Mouse (Mus musculus) intestine, postnatal 0 days (tissue): ENCODE data around the gene Nfe2l2. TPM values are rescaled to one million over a fixed set of nuclear protein-coding genes. Genes with fewer than 3 reads are reported as not detected.
A peak's percentile ranks its signal among the peaks of the same experiment; 100 is the strongest.
"Not testable (repeated sequence)": the region's sequence is repeated elsewhere in the genome, so short reads cannot be mapped to it uniquely, and the experiment has no call there.

Source experiments
- ATAC-seq: fragments of 200-750 bp; cut with Nextera tagmentation; 2 replicates; pipeline ENCODE4 v1.8.0; 2017; ENCODE audit warnings: mild to moderate bottlenecking, moderate TSS enrichment, moderate library complexity
- H3K27ac ChIP-seq: fragments of 300-500 bp; sonication (generic); 2 replicates; pipeline ENCODE4 v1.5.1; 2014; ENCODE audit warnings: mild to moderate bottlenecking, low read depth, low read length, moderate library complexity
- H3K27me3 ChIP-seq: fragments of 300-500 bp; sonication (generic); replicated peaks from 2 replicates; pipeline ENCODE4 v1.6.1; 2014; ENCODE audit warnings: low read length, mixed read lengths; ENCODE audit not compliant: control insufficient read depth, insufficient read depth
- H3K36me3 ChIP-seq: fragments of 300-500 bp; sonication (generic); 2 replicates; pipeline ENCODE4 v1.6.1; 2014; ENCODE audit warnings: mild to moderate bottlenecking, moderate library complexity; ENCODE audit not compliant: control insufficient read depth, insufficient read depth
- H3K4me1 ChIP-seq: fragments of 300-500 bp; sonication (generic); replicated peaks from 2 replicates; pipeline ENCODE4 v1.6.1; 2014; ENCODE audit warnings: antibody characterized with exemption, low read length, mixed read lengths; ENCODE audit not compliant: control insufficient read depth, insufficient read depth
- H3K4me2 ChIP-seq: fragments of 300-500 bp; sonication (generic); replicated peaks from 2 replicates; pipeline ENCODE4 v1.6.1; 2014; ENCODE audit warnings: low read depth, mild to moderate bottlenecking, moderate library complexity
- H3K4me3 ChIP-seq: fragments of 300-500 bp; sonication (generic); 2 replicates; pipeline ENCODE4 v1.5.1; 2014; ENCODE audit warnings: low read depth, low read length
- H3K9ac ChIP-seq: fragments of 300-500 bp; sonication (generic); 2 replicates; pipeline ENCODE4 v1.6.1; 2014; ENCODE audit warnings: mild to moderate bottlenecking, low read depth, low read length
- H3K9me3 ChIP-seq: fragments of 300-500 bp; sonication (generic); 2 replicates; pipeline ENCODE4 v1.6.1; 2016; ENCODE audit warnings: mixed run types; ENCODE audit not compliant: control insufficient read depth
- CTCF ChIP-seq: sonication (generic); IDR thresholded peaks from 2 replicates; pipeline ENCODE4 v1.5.1; 2016; ENCODE audit warnings: low read depth, mild to moderate bottlenecking, control low read depth, antibody characterized with exemption, moderate library complexity
- WGBS: fragments of 180-500 bp; shearing (Covaris S2); extraction: QIAGEN DNeasy Blood & Tissue Kit; methylation state at CpG from one replicate; pipeline ENCODE4 v1.1.7; 2014; 5-methylcytosine and 5-hydroxymethylcytosine counted together
- polyA plus RNA-seq: library from polyadenylated mRNA; unstranded; fragments of >200 nt; fragmentation: Nextera tagmentation; extraction: Ambion mirVana; gene quantifications from 2 replicates; pipeline ENCODE4 v1.2.1, GENCODE M21; 2015

The Nfe2l2 gene
- polyA plus RNA-seq, 1 experiment from 2014 or later: 93.6 TPM

DNA sequence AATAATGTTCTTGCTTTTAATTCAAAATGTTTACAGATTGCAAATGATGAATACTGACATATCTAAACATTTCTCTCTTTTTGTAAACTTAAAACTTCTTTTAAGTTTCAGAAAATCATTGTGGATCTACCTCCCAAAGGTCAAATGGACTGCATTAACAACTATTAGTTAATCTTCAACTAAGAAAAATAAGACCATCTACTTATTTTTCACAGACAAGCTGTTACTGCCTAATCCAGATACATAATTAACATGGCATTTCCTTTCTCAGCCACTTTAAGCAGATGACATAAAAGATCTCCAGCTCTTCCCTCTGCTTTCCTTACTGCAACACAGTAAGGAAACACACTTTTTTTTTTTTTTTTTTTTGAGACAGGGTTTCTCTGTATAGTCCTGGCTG is 67.1 kb downstream of the Nfe2l2 start:
- Histone ChIP-seq H3K4me3 (no peak overlapping the region), H3K9ac (no peak overlapping the region), H3K4me2 (no peak overlapping the region), H3K27ac (no peak overlapping the region), H3K4me1 (0 out of 2 replicates have a peak, but pooled peaks cover 4% of the 10 kb centered on the region), H3K27me3 (no peaks in the 10 kb centered on the region), H3K36me3 (no peaks in the 10 kb centered on the region), H3K9me3 (no peaks in the 10 kb centered on the region)
- no peak for ATAC-seq
- TF ChIP-seq CTCF: no peak

DNA sequence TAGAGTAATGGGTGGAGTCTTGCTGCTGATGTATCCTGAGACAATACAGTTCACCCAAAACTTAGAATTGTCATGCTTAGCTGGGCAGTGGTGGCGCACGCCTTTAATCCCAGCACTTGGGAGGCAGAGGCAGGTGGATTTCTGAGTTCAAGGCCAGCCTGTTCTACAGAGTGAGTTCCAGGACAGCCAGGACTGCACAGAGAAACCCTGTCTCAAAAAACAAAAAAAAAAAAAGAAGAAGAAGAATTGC is 67.5 kb downstream of the Nfe2l2 start:
- H3K4me1 ChIP-seq, H3K4me2 ChIP-seq, H3K4me3 ChIP-seq, H3K27ac ChIP-seq, H3K36me3 ChIP-seq, ATAC-seq, H3K27me3 ChIP-seq, H3K9ac ChIP-seq, H3K9me3 ChIP-seq: not testable (repeated sequence)
- WGBS: 91% methylated on average over 2 of the region's 2 CpGs

DNA sequence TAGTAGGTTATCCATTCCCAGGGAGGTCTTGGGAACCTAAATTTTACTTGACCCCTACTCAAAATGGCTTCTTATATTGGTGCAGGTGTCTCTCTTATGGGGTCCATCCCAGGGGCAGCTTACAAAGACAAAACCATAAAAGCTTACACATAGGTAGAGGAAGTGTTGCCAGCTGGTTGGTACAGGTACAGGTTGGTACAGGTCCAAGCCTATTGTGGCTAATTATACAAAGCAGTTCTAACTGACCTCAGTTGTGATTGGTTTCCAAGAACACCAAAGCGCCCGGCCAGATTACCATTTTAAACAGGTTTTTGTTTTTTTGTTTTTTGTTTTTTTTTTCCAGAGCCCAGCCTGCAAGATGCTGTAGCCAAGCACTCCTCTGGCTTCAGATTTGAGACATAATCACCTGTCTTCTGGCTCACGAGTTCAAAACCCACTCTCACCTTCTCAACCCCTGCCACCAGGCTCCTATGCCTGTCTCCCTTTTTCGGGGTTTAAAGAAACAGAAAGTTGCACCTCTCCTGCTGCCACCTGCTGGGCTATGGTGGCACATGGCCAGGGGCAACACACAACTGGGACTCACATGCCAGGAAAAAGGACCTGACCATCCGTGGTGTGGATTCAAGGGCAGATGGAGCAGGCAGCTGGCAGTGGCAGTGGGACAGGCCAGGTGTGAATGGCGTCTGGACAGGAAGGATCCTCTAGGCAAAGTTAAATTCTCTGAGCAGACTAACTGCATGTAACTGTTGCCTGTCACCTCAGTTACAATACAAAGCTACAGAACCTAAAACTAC is 68.0 kb downstream of the Nfe2l2 start:
- Histone ChIP-seq H3K9me3 (no peaks in the 10 kb centered on the region), H3K9ac (no peak overlapping the region), H3K4me1 (0 out of 2 replicates have a peak, but pooled peaks cover 4% of the 10 kb centered on the region), H3K4me3 (no peak overlapping the region), H3K36me3 (no peaks in the 10 kb centered on the region), H3K4me2 (no peak overlapping the region), H3K27ac (no peak overlapping the region), H3K27me3 (no peaks in the 10 kb centered on the region)
- ATAC-seq: no peak
- TF ChIP-seq CTCF: peak; percentile 71
- 67% methylated on average over 6 of the region's 6 CpGs for WGBS

DNA sequence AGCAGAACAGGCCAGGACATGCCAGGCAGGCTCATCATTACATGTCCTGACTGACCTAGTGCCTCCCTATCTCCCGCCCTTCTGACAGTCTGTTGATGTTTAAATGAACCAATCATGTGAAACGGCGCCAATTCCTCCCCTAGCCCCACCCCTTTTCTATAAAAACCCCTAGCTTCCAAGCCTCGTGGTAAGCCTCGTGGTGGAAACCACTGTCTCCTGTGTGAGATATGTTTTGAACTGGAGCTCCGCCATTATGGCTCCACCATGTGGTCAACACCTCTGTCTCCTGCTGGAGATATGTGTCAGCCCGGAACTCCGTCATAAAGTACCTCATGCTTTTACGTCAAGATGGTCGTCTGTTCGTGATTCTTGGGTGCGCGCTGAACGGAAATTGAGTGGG is 70.0 kb downstream of the Nfe2l2 start:
- H3K4me1 ChIP-seq, H3K4me2 ChIP-seq, H3K36me3 ChIP-seq, H3K4me3 ChIP-seq, H3K27ac ChIP-seq, H3K9me3 ChIP-seq, ATAC-seq, H3K27me3 ChIP-seq, H3K9ac ChIP-seq: not testable (repeated sequence)
- 91% methylated on average over 14 of the region's 14 CpGs for WGBS
- TF ChIP-seq CTCF: 0 out of 2 replicates have a peak, but pooled peaks have one; percentile 14

DNA sequence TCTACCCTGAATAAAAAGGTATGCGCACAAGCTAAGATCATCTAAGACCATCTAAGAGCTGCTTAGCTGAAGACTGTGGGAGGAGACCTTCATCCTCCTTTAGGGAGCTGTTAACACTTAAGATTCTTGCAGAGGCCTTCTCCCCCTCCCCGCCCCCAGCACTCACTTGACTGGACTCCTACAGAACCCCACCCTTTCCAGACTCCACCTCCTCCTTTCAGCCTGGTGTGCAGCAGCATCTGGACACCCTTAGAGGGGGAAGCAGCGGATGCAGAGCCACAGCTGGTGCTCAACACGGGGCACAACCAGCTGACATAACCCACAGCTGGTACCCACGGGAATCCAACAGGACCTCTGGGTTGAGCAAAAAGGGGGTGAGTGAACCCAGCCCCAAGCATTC is 70.7 kb downstream of the Nfe2l2 start:
- Histone ChIP-seq H3K4me2 (no peak overlapping the region), H3K36me3 (no peaks in the 10 kb centered on the region), H3K4me3 (no peak overlapping the region), H3K27ac (no peak overlapping the region), H3K9ac (no peak overlapping the region), H3K4me1 (0 out of 2 replicates have a peak, but pooled peaks cover 4% of the 10 kb centered on the region), H3K9me3 (no peaks in the 10 kb centered on the region), H3K27me3 (no peaks in the 10 kb centered on the region)
- peak; percentile 30; the same call in 1 of the 2 replicates for ATAC-seq
- 72% methylated on average over 5 of the region's 5 CpGs for WGBS
- no peak for TF ChIP-seq CTCF

DNA sequence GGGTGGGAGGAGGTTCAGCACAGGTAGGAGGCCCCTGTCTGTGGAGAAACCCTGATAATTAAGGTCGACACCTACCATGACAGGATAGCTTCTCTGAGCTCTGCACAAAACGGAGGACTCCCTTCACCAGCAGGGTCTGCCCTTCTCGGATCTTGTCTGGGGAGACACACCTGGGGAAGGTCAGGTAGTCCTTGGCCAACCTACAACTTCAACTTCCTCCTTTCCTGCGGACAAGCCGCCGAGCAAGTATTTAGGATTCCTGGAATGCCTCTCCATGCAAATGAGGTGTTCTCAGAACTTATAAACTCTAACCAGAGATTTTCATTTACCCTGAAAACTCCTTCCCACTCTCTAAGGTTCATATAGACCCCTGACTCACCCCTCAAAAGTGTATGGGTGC is 71.1 kb downstream of the Nfe2l2 start:
- no peak for TF ChIP-seq CTCF
- 49% methylated on average over 6 of the region's 6 CpGs for WGBS
- no peak overlapping the region for H3K4me2 ChIP-seq

More for the DNA sequence above, 71.1 kb downstream of the Nfe2l2 start:
- no peak overlapping the region for H3K9ac ChIP-seq
- H3K27ac ChIP-seq: no peak overlapping the region
- no peaks in the 10 kb centered on the region for H3K27me3 ChIP-seq
- H3K9me3 ChIP-seq: no peaks in the 10 kb centered on the region
- H3K4me1 ChIP-seq: 0 out of 2 replicates have a peak, but pooled peaks cover 4% of the 10 kb centered on the region
- no peak for ATAC-seq
- H3K4me3 ChIP-seq: no peak overlapping the region
- H3K36me3 ChIP-seq: no peaks in the 10 kb centered on the region
